Mouse (Mus musculus): Measurements from ENCODE around the gene Pemt.

GRCm38 (mm10) chr11:59930031-59930430 lies 116.3 kb downstream of the Pemt start:
- no peak for TF ChIP-seq CTCF (IDR thresholded peaks at IDR 0.05; ENCODE audit: low read depth)
- TF ChIP-seq EP300 (optimal IDR thresholded peaks at IDR 0.05) = no peak
